Mouse (Mus musculus) kidney, embryonic 15.5 days (tissue): ENCODE measurements at regions not wholly inside any gene's neighbourhood (a gene's known extent, or its start where the extent isn't known, plus 50 kb on each side); places are given as distances from the start of the nearest gene placed in this dataset.

Experiments
- ATAC-seq: fragments of 200-750 bp; cut with Nextera tagmentation; replicated peaks from 2 replicates; pipeline ENCODE4 v1.8.0; 2017; ENCODE audit warnings: moderate TSS enrichment; ENCODE audit not compliant: low FRiP score
- H3K27ac ChIP-seq: fragments of 300-500 bp; sonication (generic); 2 replicates; pipeline ENCODE4 v1.5.1; 2015; ENCODE audit warnings: mild to moderate bottlenecking, inconsistent platforms
- H3K27me3 ChIP-seq: fragments of 300-500 bp; sonication (generic); 2 replicates; pipeline ENCODE4 v1.6.1; 2015; ENCODE audit warnings: inconsistent platforms
- H3K36me3 ChIP-seq: fragments of 300-500 bp; sonication (generic); 2 replicates; pipeline ENCODE4 v1.6.1; 2015; ENCODE audit warnings: inconsistent platforms
- H3K4me1 ChIP-seq: fragments of 300-500 bp; sonication (generic); 2 replicates; pipeline ENCODE4 v1.6.1; 2015; ENCODE audit warnings: inconsistent platforms
- H3K4me2 ChIP-seq: fragments of 300-500 bp; sonication (generic); 2 replicates; pipeline ENCODE4 v1.6.1; 2015; ENCODE audit warnings: moderate library complexity, mild to moderate bottlenecking, inconsistent platforms
- H3K4me3 ChIP-seq: fragments of 300-500 bp; sonication (generic); replicated peaks from 2 replicates; pipeline ENCODE4 v1.5.1; 2015; ENCODE audit warnings: mild to moderate bottlenecking, inconsistent platforms
- H3K9ac ChIP-seq: fragments of 300-500 bp; sonication (generic); 2 replicates; pipeline ENCODE4 v1.6.1; 2015; ENCODE audit warnings: mild to moderate bottlenecking, inconsistent platforms
- H3K9me3 ChIP-seq: fragments of 300-500 bp; sonication (generic); replicated peaks from 2 replicates; pipeline ENCODE4 v1.6.1; 2016; ENCODE audit warnings: inconsistent platforms
- WGBS: fragments of 180-500 bp; shearing (Covaris S2); methylation state at CpG from one replicate; pipeline ENCODE4 v1.1.7; 2015; ENCODE audit warnings: mixed read lengths; 5-methylcytosine and 5-hydroxymethylcytosine counted together

DNA sequence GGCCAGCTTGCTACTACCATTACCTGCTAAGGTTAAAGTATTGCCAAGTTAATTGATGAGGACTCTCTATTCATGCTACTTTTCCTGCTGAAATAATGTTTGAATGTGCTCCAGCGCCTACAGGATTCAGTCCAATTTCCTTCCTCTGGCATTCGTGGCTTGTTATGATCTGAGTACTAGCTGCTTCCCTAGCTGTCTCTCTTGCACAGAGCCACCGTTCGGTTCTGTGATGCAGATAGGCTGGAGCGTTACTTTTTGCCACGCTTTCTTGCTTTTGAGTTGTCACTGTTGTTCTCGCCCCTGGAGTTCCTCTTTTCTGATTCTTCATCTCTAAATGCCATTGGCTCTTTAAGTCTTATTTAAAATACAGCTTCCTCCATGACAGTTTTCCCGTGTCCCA, 279.3 kb downstream of the Olfm4 start:
- no peak overlapping the region for H3K27ac ChIP-seq
- no peaks in the 10 kb centered on the region for H3K4me1 ChIP-seq
- H3K36me3 ChIP-seq: no peaks in the 10 kb centered on the region
- ATAC-seq: no peak
- no peaks in the 10 kb centered on the region for H3K27me3 ChIP-seq
- no peak overlapping the region for H3K4me2 ChIP-seq
- no peaks in the 10 kb centered on the region for H3K9me3 ChIP-seq
- 79% methylated on average over 8 of the region's 8 CpGs for WGBS
- H3K4me3 ChIP-seq: no peak overlapping the region
- no peak overlapping the region for H3K9ac ChIP-seq

GRCm38 (mm10) chr14:80265081-80265480, 281.2 kb downstream of the Olfm4 start:
- Histone ChIP-seq H3K36me3 (no peaks in the 10 kb centered on the region), H3K9me3 (no peaks in the 10 kb centered on the region), H3K9ac (no peak overlapping the region), H3K27ac (no peak overlapping the region), H3K4me3 (no peak overlapping the region), H3K4me1 (no peaks in the 10 kb centered on the region), H3K4me2 (no peak overlapping the region), H3K27me3 (no peaks in the 10 kb centered on the region)
- 90% methylated on average over 7 of the region's 7 CpGs for WGBS
- no peak for ATAC-seq

DNA sequence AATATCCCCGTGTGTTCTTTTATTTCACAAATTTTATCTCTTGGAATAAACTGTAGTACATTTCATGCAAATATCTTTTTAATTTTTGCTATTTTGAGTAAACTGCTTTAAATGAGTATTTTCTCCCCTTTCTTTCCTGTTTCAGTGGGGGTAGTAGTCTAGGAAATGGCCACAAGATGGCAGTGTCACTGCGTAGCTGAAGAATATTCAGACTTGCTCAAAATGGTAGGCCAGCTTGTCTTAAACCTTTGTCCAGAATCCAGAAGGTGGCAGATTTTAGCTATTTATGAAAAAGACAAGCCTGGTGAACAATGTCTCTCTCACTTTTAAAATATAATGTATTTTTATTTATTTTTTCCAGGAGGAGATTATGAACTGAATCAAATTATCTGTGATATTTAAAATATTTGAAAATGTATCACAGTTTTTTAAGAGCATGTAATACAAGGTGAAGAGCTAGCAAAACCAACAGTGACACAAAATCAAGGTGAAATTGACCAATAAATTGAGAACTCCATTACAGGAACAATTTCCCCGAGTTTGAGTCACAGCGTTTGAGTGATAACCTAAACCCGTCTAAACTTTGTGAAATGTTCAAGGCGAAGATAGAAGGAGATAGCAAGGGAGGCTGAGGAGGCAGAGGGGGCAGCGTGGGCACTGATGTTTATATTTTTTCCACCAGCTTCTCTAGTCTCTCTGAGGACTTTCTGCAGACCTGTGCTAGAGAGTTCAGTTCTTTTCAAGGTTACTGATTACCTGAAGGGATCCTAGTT, 285.5 kb downstream of the Olfm4 start:
- no peak overlapping the region for H3K4me2 ChIP-seq
- H3K27ac ChIP-seq: no peak overlapping the region
- ATAC-seq: 0 out of 2 replicates have a peak, but pooled peaks have one; percentile 62
- no peaks in the 10 kb centered on the region for H3K4me1 ChIP-seq
- no peaks in the 10 kb centered on the region for H3K36me3 ChIP-seq
- 53% methylated on average over 7 of the region's 7 CpGs for WGBS
- H3K9me3 ChIP-seq: no peaks in the 10 kb centered on the region
- H3K4me3 ChIP-seq: no peak overlapping the region
- H3K9ac ChIP-seq: no peak overlapping the region
- H3K27me3 ChIP-seq: no peaks in the 10 kb centered on the region

DNA sequence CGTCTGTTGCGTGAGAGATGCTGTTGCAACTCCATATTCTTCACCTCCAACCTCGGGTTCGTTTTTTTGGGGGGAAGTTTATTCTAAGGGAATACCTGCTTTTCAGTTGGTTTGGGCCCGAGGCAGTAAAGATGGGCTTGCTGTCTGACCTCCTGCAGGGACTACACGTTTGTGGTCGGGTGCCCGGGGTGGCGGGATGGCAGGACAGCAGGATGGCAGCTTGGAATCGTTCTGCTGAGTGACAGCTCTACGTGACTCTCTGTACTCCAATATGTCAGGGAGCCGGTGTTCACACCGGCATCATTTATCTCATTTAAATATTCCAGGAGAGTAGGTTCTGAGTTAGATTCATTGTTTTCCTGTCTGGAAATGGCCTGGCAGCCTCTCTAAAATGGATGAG, 286.2 kb downstream of the Olfm4 start:
- Histone ChIP-seq H3K9me3 (no peaks in the 10 kb centered on the region), H3K27ac (no peak overlapping the region), H3K4me2 (no peak overlapping the region), H3K4me1 (no peaks in the 10 kb centered on the region), H3K4me3 (no peak overlapping the region), H3K36me3 (no peaks in the 10 kb centered on the region), H3K27me3 (no peaks in the 10 kb centered on the region), H3K9ac (no peak overlapping the region)
- ATAC-seq: no peak
- WGBS: 72% methylated on average over 13 of the region's 13 CpGs

GRCm38 (mm10) chr14:80280188-80280587, 296.3 kb downstream of the Olfm4 start:
- no peaks in the 10 kb centered on the region for H3K9me3 ChIP-seq
- H3K27me3 ChIP-seq: no peaks in the 10 kb centered on the region
- no peak overlapping the region for H3K4me2 ChIP-seq
- H3K4me3 ChIP-seq: no peak overlapping the region
- peak; percentile 52; the same call in 1 of the 2 replicates for ATAC-seq
- H3K36me3 ChIP-seq: no peaks in the 10 kb centered on the region
- H3K9ac ChIP-seq: no peak overlapping the region
- no peaks in the 10 kb centered on the region for H3K4me1 ChIP-seq
- WGBS: 38% methylated on average over 4 of the region's 4 CpGs
- H3K27ac ChIP-seq: no peak overlapping the region

- Histone ChIP-seq H3K27me3 (no peaks in the 10 kb centered on the region), H3K36me3 (no peaks in the 10 kb centered on the region), H3K27ac (no peak overlapping the region), H3K4me2 (no peak overlapping the region), H3K9me3 (no peaks in the 10 kb centered on the region), H3K4me3 (no peak overlapping the region), H3K4me1 (no peaks in the 10 kb centered on the region), H3K9ac (no peak overlapping the region)
- ATAC-seq: no peak
- WGBS: 63% methylated on average over 2 of the region's 2 CpGs
These were observed 299.8 kb downstream of the Olfm4 start for GRCm38 (mm10) chr14:80283726-80284125.

- H3K4me1 ChIP-seq: no peaks in the 10 kb centered on the region
- no peak for ATAC-seq
- H3K4me2 ChIP-seq: no peak overlapping the region
- H3K36me3 ChIP-seq: no peaks in the 10 kb centered on the region
- H3K9ac ChIP-seq: no peak overlapping the region
- 85% methylated on average over 4 of the region's 4 CpGs for WGBS
- H3K9me3 ChIP-seq: no peaks in the 10 kb centered on the region
- no peak overlapping the region for H3K4me3 ChIP-seq
- no peaks in the 10 kb centered on the region for H3K27me3 ChIP-seq
- H3K27ac ChIP-seq: no peak overlapping the region
These were observed 307.5 kb downstream of the Olfm4 start for GRCm38 (mm10) chr14:80291360-80291759.

DNA sequence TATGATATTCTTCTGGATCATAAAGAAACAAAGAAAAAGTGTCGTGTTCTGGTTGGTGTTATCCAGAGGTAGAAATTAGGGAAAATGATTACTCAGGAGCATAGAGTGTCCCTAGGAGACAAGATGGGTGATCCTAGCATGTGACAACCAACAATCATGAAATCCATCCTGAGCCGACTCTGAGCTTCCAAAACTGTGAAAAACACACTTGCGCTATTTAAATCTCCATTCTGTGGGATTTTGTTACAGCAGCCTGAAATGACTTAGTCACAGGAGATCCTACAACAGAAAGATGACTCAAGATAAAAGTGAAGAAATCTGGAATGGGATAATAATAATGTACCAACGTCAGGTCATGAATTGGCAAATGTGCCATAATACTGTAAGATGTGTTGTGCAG, 309.5 kb downstream of the Olfm4 start:
- ATAC-seq: no peak
- Histone ChIP-seq H3K36me3 (no peaks in the 10 kb centered on the region), H3K27ac (no peak overlapping the region), H3K4me1 (no peaks in the 10 kb centered on the region), H3K9me3 (no peaks in the 10 kb centered on the region), H3K4me2 (no peak overlapping the region), H3K4me3 (no peak overlapping the region), H3K27me3 (no peaks in the 10 kb centered on the region), H3K9ac (no peak overlapping the region)
- WGBS: 93% methylated on average over 4 of the region's 4 CpGs

GRCm38 (mm10) chr14:80329651-80330050, 345.8 kb downstream of the Olfm4 start:
- Histone ChIP-seq H3K4me2 (no peak overlapping the region), H3K9me3 (no peaks in the 10 kb centered on the region), H3K4me3 (no peak overlapping the region), H3K36me3 (no peaks in the 10 kb centered on the region), H3K4me1 (no peaks in the 10 kb centered on the region), H3K27ac (no peak overlapping the region), H3K9ac (no peak overlapping the region), H3K27me3 (no peaks in the 10 kb centered on the region)
- ATAC-seq: no peak
- 57% methylated on average over 2 of the region's 2 CpGs for WGBS

- ATAC-seq: no peak; the same call in 1 of the 2 replicates
- no peaks in the 10 kb centered on the region for H3K4me1 ChIP-seq
- no peak overlapping the region for H3K9ac ChIP-seq
- no peak overlapping the region for H3K27ac ChIP-seq
- no peak overlapping the region for H3K4me2 ChIP-seq
- H3K36me3 ChIP-seq: no peaks in the 10 kb centered on the region
- H3K4me3 ChIP-seq: no peak overlapping the region
- no peaks in the 10 kb centered on the region for H3K27me3 ChIP-seq
- no peaks in the 10 kb centered on the region for H3K9me3 ChIP-seq
These were observed 378.2 kb downstream of the Olfm4 start for GRCm38 (mm10) chr14:80362024-80362622.

DNA sequence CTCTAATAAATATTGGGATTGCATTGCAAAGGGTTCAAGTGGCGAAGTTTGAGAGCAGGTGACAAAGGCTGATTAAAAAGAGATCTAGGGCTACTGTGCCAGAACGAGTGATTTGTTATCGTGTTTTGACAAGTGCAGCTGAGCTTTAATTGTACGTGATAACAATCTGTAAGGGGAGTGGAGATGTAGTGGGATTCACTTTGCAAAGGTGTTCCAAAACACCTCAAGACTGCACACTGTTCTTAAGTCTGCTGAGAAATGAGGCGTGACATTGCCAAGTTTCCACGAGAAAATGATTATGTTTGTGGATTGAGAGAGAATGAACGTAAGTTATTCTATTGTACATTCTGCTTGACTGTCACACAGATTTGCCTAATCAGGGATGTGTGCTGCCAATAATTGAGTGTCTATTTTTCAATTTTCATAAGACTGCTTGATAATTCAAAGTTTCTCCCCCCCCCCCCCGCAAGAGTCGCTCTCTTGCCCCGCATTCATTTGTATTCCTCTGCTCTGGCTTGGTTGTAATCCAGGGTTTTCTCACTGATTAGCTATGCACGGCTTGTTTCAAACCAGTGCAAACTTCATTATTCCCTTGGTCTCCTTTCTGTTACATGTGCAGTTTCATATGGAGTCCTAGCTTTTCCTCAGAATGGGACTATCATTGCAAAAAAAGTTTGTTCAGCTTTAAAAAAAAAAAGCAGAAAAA, 385.7 kb downstream of the Olfm4 start:
- H3K27me3 ChIP-seq: no peaks in the 10 kb centered on the region
- H3K36me3 ChIP-seq: no peaks in the 10 kb centered on the region
- H3K9me3 ChIP-seq: no peaks in the 10 kb centered on the region
- no peaks in the 10 kb centered on the region for H3K4me1 ChIP-seq
- no peak overlapping the region for H3K4me3 ChIP-seq
- ATAC-seq: no peak
- 61% methylated on average over 11 of the region's 11 CpGs for WGBS
- H3K9ac ChIP-seq: no peak overlapping the region
- no peak overlapping the region for H3K27ac ChIP-seq
- no peak overlapping the region for H3K4me2 ChIP-seq

GRCm38 (mm10) chr14:80374290-80374689, 390.4 kb downstream of the Olfm4 start:
- H3K27ac ChIP-seq: no peak overlapping the region
- no peak overlapping the region for H3K4me3 ChIP-seq
- no peaks in the 10 kb centered on the region for H3K36me3 ChIP-seq
- H3K4me1 ChIP-seq: no peaks in the 10 kb centered on the region
- WGBS: 81% methylated on average over 1 of the region's 1 CpGs
- no peak for ATAC-seq
- no peak overlapping the region for H3K9ac ChIP-seq
- H3K4me2 ChIP-seq: no peak overlapping the region
- no peaks in the 10 kb centered on the region for H3K27me3 ChIP-seq
- no peaks in the 10 kb centered on the region for H3K9me3 ChIP-seq
